Mouse (Mus musculus): ENCODE measurements around the gene Cdk15. TPM values are rescaled to one million over a fixed set of nuclear protein-coding genes. Genes with fewer than 3 reads are reported as not detected.

Cdk15 gene
- polyA plus RNA-seq, 2 experiments = not detected

DNA sequence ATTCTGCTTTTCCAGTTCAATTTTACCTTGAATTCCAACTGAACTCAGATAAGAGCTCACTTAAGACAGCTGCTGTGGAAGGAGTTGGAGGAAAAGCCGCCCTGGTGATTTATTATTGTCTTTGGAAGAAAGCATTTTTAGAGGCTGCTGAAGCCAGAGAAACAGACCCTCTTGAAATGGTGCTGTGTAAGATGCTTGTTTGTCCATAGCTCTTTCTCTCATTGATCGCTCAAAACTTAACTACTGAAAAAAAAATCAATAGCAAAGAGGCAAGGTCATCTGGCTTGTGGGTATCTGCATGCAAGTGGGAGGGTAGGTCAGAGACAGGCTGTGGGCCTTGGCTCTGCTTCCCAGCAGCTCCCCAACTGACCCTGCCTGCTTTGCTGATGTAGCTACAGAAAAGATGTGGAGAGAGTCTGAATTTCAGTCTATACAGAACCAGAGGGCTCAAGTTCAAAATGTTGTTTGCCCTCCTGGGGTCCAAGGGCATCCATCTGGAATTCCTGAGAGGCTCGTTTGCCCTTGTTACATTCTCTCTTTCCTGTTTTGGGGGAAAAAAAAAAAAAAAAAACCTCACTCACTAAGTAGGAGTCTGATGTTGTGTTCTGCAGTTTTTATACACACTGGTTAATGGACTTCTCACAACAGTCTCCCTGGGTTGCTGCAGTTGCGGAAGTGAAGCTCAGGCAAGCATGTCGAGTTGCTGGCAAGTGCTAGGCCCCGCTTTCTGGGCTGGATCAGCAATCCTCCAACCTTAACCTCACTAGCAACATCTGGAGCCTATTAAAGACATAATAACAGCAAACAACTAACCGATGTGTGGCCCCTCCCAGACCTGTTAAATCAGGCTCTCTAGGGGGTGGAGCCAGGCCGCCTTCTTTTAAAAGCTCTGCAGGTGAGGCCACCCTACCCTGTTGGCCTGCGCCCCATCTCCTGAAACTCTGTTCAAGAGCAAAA lies 65.5 kb downstream of the Cdk15 start:
- Histone ChIP-seq H3K9ac (replicated peaks) (no peak overlapping the region), H3K4me2 (ENCODE audit: low read depth) (no peak overlapping the region), H3K27ac (no peak overlapping the region), H3K4me3 (ENCODE audit: insufficient read depth in 1 of 2, low read depth in 2 of 2, low read length in 2 of 2) (no peak overlapping the region), H3K9me3 (ENCODE audit: control insufficient read depth, low read length) (no peaks in the 10 kb centered on the region), H3K36me3 (replicated peaks; ENCODE audit: control insufficient read depth, insufficient read depth, low read depth) (no peaks in the 10 kb centered on the region), H3K4me1 (replicated peaks; ENCODE audit: control insufficient read depth in 2 of 2, insufficient read depth in 2 of 2, low read length in 1 of 2) (peaks cover 0 to 12% of the 10 kb centered on the region in 2 experiments; a peak in 2 of 4 replicates), H3K27me3 (ENCODE audit: control insufficient read depth, insufficient read depth, low read length) (no peaks in the 10 kb centered on the region)
- DNase-seq (ENCODE audit: low read depth in 3 of 3, low spot score in 3 of 3) (no peak), ATAC-seq (ENCODE audit: insufficient read depth) (0 out of 2 replicates have a peak, but pooled peaks have one; percentile 47)
- WGBS (ENCODE audit: insufficient replicate concordance) = 55% methylated on average over 9 of the region's 9 CpGs
- TF ChIP-seq CTCF (IDR thresholded peaks at IDR 0.05; ENCODE audit: low read depth) (no peak), EP300 (IDR thresholded peaks at IDR 0.05; ENCODE audit: low read depth) (no peak)

DNA sequence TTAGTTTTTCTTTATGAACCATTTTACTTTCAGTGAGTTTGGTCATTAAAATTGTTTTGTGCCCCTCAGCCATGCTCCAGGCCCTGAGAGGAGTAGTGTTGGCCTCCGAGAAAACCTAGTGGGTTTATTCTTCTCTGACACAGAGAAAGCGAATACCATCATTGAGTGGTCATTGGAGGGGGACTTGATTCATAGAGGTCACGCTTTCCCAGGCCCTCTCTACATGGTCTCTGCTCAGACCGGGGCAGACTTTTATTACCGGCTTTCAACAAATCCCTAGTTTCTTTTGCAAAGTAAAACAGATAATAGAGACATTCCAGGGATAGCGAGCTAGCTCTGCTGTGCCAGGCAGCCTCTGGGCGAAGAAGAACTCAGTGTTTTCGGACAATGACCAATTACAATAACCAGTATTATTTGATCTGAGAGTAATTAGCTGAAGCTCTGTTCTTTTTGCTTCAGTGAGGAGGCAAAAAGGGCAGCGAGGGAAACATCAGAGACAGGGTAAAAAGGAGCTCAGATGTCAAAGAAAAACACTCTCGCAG lies 70.2 kb downstream of the Cdk15 start:
- H3K9ac ChIP-seq (replicated peaks) = no peak overlapping the region
- no peaks in the 10 kb centered on the region; the same call in 1 of the 2 replicates for H3K27me3 ChIP-seq (ENCODE audit: control insufficient read depth, insufficient read depth, low read length)
- no peak overlapping the region for H3K27ac ChIP-seq
- DNase-seq (ENCODE audit: low read depth in 3 of 3, low spot score in 3 of 3) = no peak
- no peaks in the 10 kb centered on the region for H3K36me3 ChIP-seq (replicated peaks; ENCODE audit: control insufficient read depth, insufficient read depth, low read depth)
- TF ChIP-seq CTCF (IDR thresholded peaks at IDR 0.05; ENCODE audit: low read depth) (no peak), EP300 (IDR thresholded peaks at IDR 0.05; ENCODE audit: low read depth) (no peak)
- H3K4me1 ChIP-seq (replicated peaks; ENCODE audit: control insufficient read depth in 2 of 2, insufficient read depth in 2 of 2, low read length in 1 of 2) = 0 out of 4 replicates have a peak, but pooled peaks cover 0 to 2% of the 10 kb centered on the region in 2 experiments
- H3K4me2 ChIP-seq (ENCODE audit: low read depth) = no peak overlapping the region
- WGBS (ENCODE audit: insufficient replicate concordance) = 61% methylated on average over 10 of the region's 10 CpGs
- no peaks in the 10 kb centered on the region for H3K9me3 ChIP-seq (ENCODE audit: control insufficient read depth, low read length)
- ATAC-seq (ENCODE audit: insufficient read depth) = no peak
- no peak overlapping the region for H3K4me3 ChIP-seq (ENCODE audit: insufficient read depth in 1 of 2, low read depth in 2 of 2, low read length in 2 of 2)

DNA sequence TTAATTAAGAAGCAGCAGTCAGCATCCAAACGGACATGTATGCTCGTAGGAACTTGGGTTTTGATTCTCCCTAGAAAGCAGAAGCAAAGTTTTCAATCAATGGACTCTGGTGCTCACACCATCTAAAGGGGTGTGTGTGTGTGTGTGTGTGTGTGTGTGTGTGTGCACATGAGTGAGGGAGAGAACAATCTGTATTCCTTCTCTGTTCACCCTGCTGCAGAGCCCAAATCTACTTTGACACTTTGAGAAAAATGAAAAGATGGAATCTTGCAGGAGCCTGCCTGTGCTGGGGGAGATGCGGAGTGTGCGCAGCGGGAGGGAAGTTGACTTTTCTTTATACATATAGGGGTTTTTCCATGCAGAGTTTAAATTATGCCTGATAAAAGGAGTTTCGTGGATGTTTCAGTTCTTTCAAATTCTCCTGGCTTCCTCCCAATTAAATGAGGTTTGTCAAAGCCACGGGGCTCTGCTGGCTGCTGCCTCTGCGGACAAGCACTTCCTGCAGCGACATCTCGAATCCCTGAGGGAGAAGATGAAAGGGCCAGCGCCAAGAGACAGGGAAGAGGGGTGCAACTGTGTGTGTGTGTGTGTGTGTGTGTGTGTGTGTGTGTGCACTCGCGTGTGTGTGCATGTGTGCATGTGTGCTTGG lies 76.2 kb downstream of the Cdk15 start:
- 34% methylated on average over 13 of the region's 13 CpGs for WGBS (ENCODE audit: insufficient replicate concordance)
- TF ChIP-seq CTCF (IDR thresholded peaks at IDR 0.05; ENCODE audit: low read depth) (no peak), EP300 (IDR thresholded peaks at IDR 0.05; ENCODE audit: low read depth) (no peak)
- no peaks in the 10 kb centered on the region for H3K4me1 ChIP-seq (replicated peaks; ENCODE audit: control insufficient read depth in 2 of 2, insufficient read depth in 2 of 2, low read length in 1 of 2)
- ATAC-seq (ENCODE audit: insufficient read depth) (no peak), DNase-seq (ENCODE audit: low read depth in 3 of 3, low spot score in 3 of 3) (no peak)
- no peak overlapping the region for H3K4me3 ChIP-seq (ENCODE audit: insufficient read depth in 1 of 2, low read depth in 2 of 2, low read length in 2 of 2)
- no peak overlapping the region for H3K9ac ChIP-seq (replicated peaks)
- no peaks in the 10 kb centered on the region; the same call in 1 of the 2 replicates for H3K27me3 ChIP-seq (ENCODE audit: control insufficient read depth, insufficient read depth, low read length)
- no peak overlapping the region for H3K4me2 ChIP-seq (ENCODE audit: low read depth)
- H3K27ac ChIP-seq = no peak overlapping the region
- H3K9me3 ChIP-seq (ENCODE audit: control insufficient read depth, low read length) = no peaks in the 10 kb centered on the region
- H3K36me3 ChIP-seq (replicated peaks; ENCODE audit: control insufficient read depth, insufficient read depth, low read depth) = no peaks in the 10 kb centered on the region

DNA sequence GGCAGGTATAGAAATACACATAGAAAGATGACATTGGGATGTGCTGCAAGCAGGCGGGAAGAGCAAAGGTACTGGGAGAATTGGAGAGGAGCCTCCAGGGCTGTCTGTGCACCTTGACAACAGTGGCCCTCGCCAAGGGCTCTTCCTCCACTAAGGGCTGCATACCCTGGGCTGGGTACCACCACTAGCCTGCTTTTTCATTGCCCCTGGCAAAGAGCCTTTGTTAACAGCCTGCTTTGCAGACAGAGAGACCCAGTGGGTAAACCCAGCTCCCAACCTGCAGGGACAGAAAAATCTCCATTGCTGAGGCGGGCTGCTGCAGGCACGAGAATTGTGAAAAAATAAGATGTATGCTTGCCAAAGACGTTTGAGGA lies 76.7 kb downstream of the Cdk15 start:
- Histone ChIP-seq H3K27me3 (ENCODE audit: control insufficient read depth, insufficient read depth, low read length) (no peaks in the 10 kb centered on the region; the same call in 1 of the 2 replicates), H3K27ac (no peak overlapping the region), H3K4me1 (replicated peaks; ENCODE audit: control insufficient read depth in 2 of 2, insufficient read depth in 2 of 2, low read length in 1 of 2) (no peaks in the 10 kb centered on the region), H3K9ac (replicated peaks) (no peak overlapping the region), H3K4me3 (ENCODE audit: insufficient read depth in 1 of 2, low read depth in 2 of 2, low read length in 2 of 2) (no peak overlapping the region), H3K36me3 (replicated peaks; ENCODE audit: control insufficient read depth, insufficient read depth, low read depth) (no peaks in the 10 kb centered on the region), H3K4me2 (ENCODE audit: low read depth) (no peak overlapping the region), H3K9me3 (ENCODE audit: control insufficient read depth, low read length) (no peaks in the 10 kb centered on the region)
- DNase-seq (ENCODE audit: low read depth in 3 of 3, low spot score in 3 of 3) (no peak), ATAC-seq (ENCODE audit: insufficient read depth) (no peak)
- 54% methylated on average over 5 of the region's 5 CpGs for WGBS (ENCODE audit: insufficient replicate concordance)
- TF ChIP-seq EP300 (IDR thresholded peaks at IDR 0.05; ENCODE audit: low read depth) = no peak
- no peak for TF ChIP-seq CTCF (IDR thresholded peaks at IDR 0.05; ENCODE audit: low read depth)
